Mouse (Mus musculus): Measurements from ENCODE around the gene Zfp654.
"Not testable (repeated sequence)": the region's sequence is repeated elsewhere in the genome, so short reads cannot be mapped to it uniquely, and the experiment has no call there.

Zfp654 gene

GRCm38 (mm10) chr16:64851563-64852362 is at the start of gene Zfp654, which contains the start of gene Cggbp1:
Gene Zfp654, minus strand, starts transcription at chr16:64851652.
Gene Cggbp1, plus strand, starts transcription at chr16:64851996.
- peak; percentile 100 for DNase-seq (ENCODE audit: low read depth, low spot score)

- peak; percentile 56 for DNase-seq (ENCODE audit: low read depth, low spot score)
Observed at GRCm38 (mm10) chr16:64899084-64899483, 47.6 kb upstream of the Zfp654 start.

- DNase-seq (ENCODE audit: low read depth, low spot score), result no peak
Observed at GRCm38 (mm10) chr16:64889496-64889895, 38.0 kb upstream of the Zfp654 start.

GRCm38 (mm10) chr16:64885547-64885946 is 34.1 kb upstream of the Zfp654 start:
- no peak for DNase-seq (ENCODE audit: low read depth, low spot score)

GRCm38 (mm10) chr16:64885142-64885541 is 33.7 kb upstream of the Zfp654 start:
- no peak for DNase-seq (ENCODE audit: low read depth, low spot score)

- DNase-seq (ENCODE audit: low read depth, low spot score), result no peak
Observed at GRCm38 (mm10) chr16:64884420-64884838, 33.0 kb upstream of the Zfp654 start.

GRCm38 (mm10) chr16:64883896-64884295 is 32.4 kb upstream of the Zfp654 start:
- peak; percentile 45 for DNase-seq (ENCODE audit: low read depth, low spot score)

GRCm38 (mm10) chr16:64881442-64881841 is 30.0 kb upstream of the Zfp654 start:
- no peak for DNase-seq (ENCODE audit: low read depth, low spot score)

GRCm38 (mm10) chr16:64880986-64881385 is 29.5 kb upstream of the Zfp654 start:
- no peak for DNase-seq (ENCODE audit: low read depth, low spot score)

- DNase-seq (ENCODE audit: low read depth, low spot score), result no peak
Observed at GRCm38 (mm10) chr16:64879735-64880134, 28.3 kb upstream of the Zfp654 start.

GRCm38 (mm10) chr16:64878611-64879132 is 27.2 kb upstream of the Zfp654 start:
- DNase-seq (ENCODE audit: low read depth, low spot score), result no peak

- no peak for DNase-seq (ENCODE audit: low read depth, low spot score)
Observed at GRCm38 (mm10) chr16:64877314-64877713, 25.9 kb upstream of the Zfp654 start.

- DNase-seq (ENCODE audit: low read depth, low spot score), result peak; percentile 80
Observed at GRCm38 (mm10) chr16:64876631-64877265, 25.3 kb upstream of the Zfp654 start.

GRCm38 (mm10) chr16:64875822-64876221 is 24.4 kb upstream of the Zfp654 start:
- no peak for DNase-seq (ENCODE audit: low read depth, low spot score)

- no peak for DNase-seq (ENCODE audit: low read depth, low spot score)
Observed at GRCm38 (mm10) chr16:64875384-64875783, 23.9 kb upstream of the Zfp654 start.

- peak; percentile 93 for DNase-seq (ENCODE audit: low read depth, low spot score)
Observed at GRCm38 (mm10) chr16:64873416-64874305, 22.2 kb upstream of the Zfp654 start.

GRCm38 (mm10) chr16:64872841-64873240 is 21.4 kb upstream of the Zfp654 start:
- no peak for DNase-seq (ENCODE audit: low read depth, low spot score)

GRCm38 (mm10) chr16:64872296-64872695 is 20.8 kb upstream of the Zfp654 start:
- DNase-seq (ENCODE audit: low read depth, low spot score), result no peak

- DNase-seq (ENCODE audit: low read depth, low spot score), result no peak
Observed at GRCm38 (mm10) chr16:64869621-64870020, 18.2 kb upstream of the Zfp654 start.

- DNase-seq (ENCODE audit: low read depth, low spot score), result no peak
Observed at GRCm38 (mm10) chr16:64868613-64869012, 17.2 kb upstream of the Zfp654 start.

- DNase-seq (ENCODE audit: low read depth, low spot score), result not testable (repeated sequence)
Observed at GRCm38 (mm10) chr16:64865841-64866240, 14.4 kb upstream of the Zfp654 start.

- no peak for DNase-seq (ENCODE audit: low read depth, low spot score)
Observed at GRCm38 (mm10) chr16:64856946-64857345, 5.5 kb upstream of the Zfp654 start.

Data from A20 (cell line).